In the genomic region with DNA sequence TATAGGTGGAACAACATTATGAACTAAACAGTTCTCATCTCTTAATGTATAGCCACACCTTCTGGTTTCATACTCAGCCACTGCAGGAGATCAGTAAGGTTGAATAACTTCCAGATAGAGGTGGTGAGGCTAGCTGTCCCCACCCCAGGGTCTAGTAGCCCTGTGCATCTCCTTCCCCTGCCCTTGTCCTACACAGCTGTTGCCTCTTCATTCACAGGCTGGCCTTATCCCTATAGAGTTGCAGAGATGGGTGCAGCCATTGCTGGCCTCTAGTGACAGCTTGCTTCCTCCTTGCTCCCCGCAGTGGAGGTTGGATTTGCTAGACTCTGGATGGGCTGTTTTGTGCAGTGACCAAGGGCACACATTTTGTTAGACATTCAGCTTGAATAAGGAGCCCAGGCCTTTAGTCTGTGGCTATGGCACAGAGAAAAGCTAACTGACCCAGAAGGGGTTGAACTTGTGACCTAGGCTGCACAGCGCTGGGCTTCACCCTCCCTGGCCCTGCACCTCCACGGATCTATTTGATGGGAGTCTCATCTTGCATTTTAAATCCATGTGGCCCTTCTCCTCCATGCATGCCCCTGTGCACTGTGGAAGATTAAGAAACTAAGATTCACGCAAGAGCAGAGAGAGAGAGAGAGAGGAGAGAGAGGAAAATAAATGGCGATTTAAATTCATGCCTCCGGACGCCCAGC, we compare ENCODE assay signal across 18 mouse cellular contexts.
DNase-seq lines count a peak whose midpoint lies in the region; ATAC-seq lines count a peak whose summit lies in the region.
"Had no signal": no experiment of that assay in that cellular context is flagged by ENCODE, and none has a peak within 500 bp of the region (broad histone marks: within the 10 kb centered on the region; RNA-seq: fewer than 3 reads in every experiment).

No protein-coding gene starts in this region.

- ATAC-seq in embryonic facial prominence, embryonic 11.5 days (replicated peaks; ENCODE audit: insufficient number of reproducible peaks, low FRiP score, low TSS enrichment, low read depth), result peak; percentile 56
- peak; percentile 55; the same call in 1 of the 2 replicates for ATAC-seq in forebrain, embryonic 16.5 days
- ATAC-seq in midbrain, embryonic 11.5 days (ENCODE audit: low FRiP score), result peak; percentile 84
- peak; percentile 36 for ATAC-seq in neural tube, embryonic 13.5 days (ENCODE audit: low read depth)
- ATAC-seq in erythroblast, adult 5-6 weeks (replicated peaks; ENCODE audit: low FRiP score, poor library complexity, severe bottlenecking), result no peak
- ATAC-seq: activated CD4-positive, CD25-positive, alpha-beta regulatory T cell, adult 4 months; intestine, embryonic 15.5 days had no signal

- H3K27ac ChIP-seq in embryonic facial prominence, embryonic 11.5 days (replicated peaks; ENCODE audit: low read depth, low read length), result no peak overlapping the region
- H3K27ac ChIP-seq in forebrain, embryonic 16.5 days (ENCODE audit: low read length), result peak overlapping the region; percentile 62
- peak overlapping the region; percentile 94 for H3K27ac ChIP-seq in midbrain, embryonic 11.5 days (ENCODE audit: low read depth, low read length)
- peak overlapping the region; percentile 61 for H3K27ac ChIP-seq in neural tube, embryonic 13.5 days (replicated peaks)
- H3K27ac ChIP-seq: intestine, embryonic 15.5 days; liver, embryonic 15.5 days; stomach, postnatal 0 days had no signal

- no peaks in the 10 kb centered on the region for H3K9me3 ChIP-seq in embryonic facial prominence, embryonic 11.5 days (replicated peaks; ENCODE audit: control insufficient read depth, low read length)
- H3K9me3 ChIP-seq in forebrain, embryonic 16.5 days (ENCODE audit: control insufficient read depth, low read length), result no peaks in the 10 kb centered on the region
- H3K9me3 ChIP-seq in midbrain, embryonic 11.5 days (ENCODE audit: control insufficient read depth, low read length), result no peaks in the 10 kb centered on the region
- H3K9me3 ChIP-seq in neural tube, embryonic 13.5 days, result no peaks in the 10 kb centered on the region
- H3K9me3 ChIP-seq: intestine, embryonic 15.5 days; liver, embryonic 15.5 days had no signal

- H3K36me3 ChIP-seq in embryonic facial prominence, embryonic 11.5 days (replicated peaks; ENCODE audit: control insufficient read depth, insufficient read depth, low read depth, low read length), result no peaks in the 10 kb centered on the region
- H3K36me3 ChIP-seq in forebrain, embryonic 16.5 days (ENCODE audit: control insufficient read depth, insufficient read depth), result no peaks in the 10 kb centered on the region
- no peaks in the 10 kb centered on the region for H3K36me3 ChIP-seq in midbrain, embryonic 11.5 days (ENCODE audit: control insufficient read depth, insufficient read depth, low read length)
- no peaks in the 10 kb centered on the region for H3K36me3 ChIP-seq in neural tube, embryonic 13.5 days
- H3K36me3 ChIP-seq: intestine, embryonic 15.5 days; liver, embryonic 15.5 days had no signal

- WGBS in embryonic facial prominence, embryonic 11.5 days, result 22% methylated on average over 7 of the region's 7 CpGs
- WGBS in forebrain, embryonic 16.5 days, result 9% methylated on average over 7 of the region's 7 CpGs
- 12% methylated on average over 7 of the region's 7 CpGs for WGBS in midbrain, embryonic 11.5 days
- WGBS in neural tube, embryonic 13.5 days, result 8% methylated on average over 7 of the region's 7 CpGs

- H3K27me3 ChIP-seq in embryonic facial prominence, embryonic 11.5 days (ENCODE audit: control insufficient read depth, insufficient read depth, low read length), result no peaks in the 10 kb centered on the region
- no peaks in the 10 kb centered on the region for H3K27me3 ChIP-seq in forebrain, embryonic 16.5 days (replicated peaks; ENCODE audit: control insufficient read depth, insufficient read depth, low read length)
- no peaks in the 10 kb centered on the region for H3K27me3 ChIP-seq in midbrain, embryonic 11.5 days (ENCODE audit: control insufficient read depth, insufficient read depth, low read length)
- no peaks in the 10 kb centered on the region for H3K27me3 ChIP-seq in neural tube, embryonic 13.5 days
- H3K27me3 ChIP-seq: CH12.LX; intestine, embryonic 15.5 days; liver, embryonic 15.5 days had no signal

- no peak overlapping the region for H3K4me3 ChIP-seq in embryonic facial prominence, embryonic 11.5 days (ENCODE audit: low read depth, low read length)
- no peak overlapping the region for H3K4me3 ChIP-seq in forebrain, embryonic 16.5 days (replicated peaks; ENCODE audit: low read length)
- no peak overlapping the region for H3K4me3 ChIP-seq in midbrain, embryonic 11.5 days (ENCODE audit: low read depth, low read length)
- H3K4me3 ChIP-seq in neural tube, embryonic 13.5 days, result no peak overlapping the region
- H3K4me3 ChIP-seq: intestine, embryonic 15.5 days; liver, embryonic 15.5 days had no signal

- H3K4me1 ChIP-seq in embryonic facial prominence, embryonic 11.5 days (ENCODE audit: control insufficient read depth, insufficient read depth, low read length), result no peaks in the 10 kb centered on the region
- peaks cover 17% of the 10 kb centered on the region for H3K4me1 ChIP-seq in forebrain, embryonic 16.5 days (replicated peaks; ENCODE audit: control insufficient read depth, insufficient read depth, low read length)
- H3K4me1 ChIP-seq in midbrain, embryonic 11.5 days (ENCODE audit: control insufficient read depth, insufficient read depth, low read length), result peaks cover 18% of the 10 kb centered on the region
- peaks cover 20% of the 10 kb centered on the region for H3K4me1 ChIP-seq in neural tube, embryonic 13.5 days (replicated peaks)
- H3K4me1 ChIP-seq: intestine, embryonic 15.5 days; liver, embryonic 15.5 days had no signal

- intact Hi-C loops in left cerebral cortex, postnatal 10 days (cut with DNase I), result no loop called here

- no peak for DNase-seq in embryonic facial prominence, embryonic 11.5 days (ENCODE audit: low spot score)
- no peak for DNase-seq in midbrain, embryonic 11.5 days (ENCODE audit: low spot score, missing footprints)
- no peak for DNase-seq in spleen, adult 12 weeks (ENCODE audit: low spot score)
- no peak for DNase-seq in liver
- no peak for DNase-seq in left cerebral cortex, postnatal 10 days (ENCODE audit: extremely low spot score in 1 of 2, low spot score in 2 of 2)
- DNase-seq: cerebellum, adult 8-10 months; heart, postnatal 10 days; kidney, postnatal 14 days; layer of hippocampus, adult 9-11 months; thymus, postnatal 36 days had no signal

- H3K4me2 ChIP-seq in embryonic facial prominence, embryonic 11.5 days (ENCODE audit: low read depth, low read length), result no peak overlapping the region
- H3K4me2 ChIP-seq in forebrain, embryonic 16.5 days (ENCODE audit: low read length), result peak overlapping the region; percentile 2; the same call in 1 of the 2 replicates
- peak overlapping the region; percentile 23; the same call in 1 of the 2 replicates for H3K4me2 ChIP-seq in midbrain, embryonic 11.5 days
- peak overlapping the region; percentile 22 for H3K4me2 ChIP-seq in neural tube, embryonic 13.5 days
- H3K4me2 ChIP-seq: intestine, embryonic 15.5 days; liver, embryonic 15.5 days had no signal

- H3K9ac ChIP-seq in embryonic facial prominence, embryonic 11.5 days (replicated peaks; ENCODE audit: low read length), result no peak overlapping the region
- no peak overlapping the region for H3K9ac ChIP-seq in forebrain, embryonic 16.5 days (replicated peaks; ENCODE audit: low read depth, low read length)
- peak overlapping the region; percentile 52; the same call in 1 of the 2 replicates for H3K9ac ChIP-seq in midbrain, embryonic 11.5 days (ENCODE audit: low read length)
- H3K9ac ChIP-seq in neural tube, embryonic 13.5 days, result no peak overlapping the region; the same call in 1 of the 2 replicates
- H3K9ac ChIP-seq: intestine, embryonic 15.5 days; liver, embryonic 15.5 days had no signal
